Mouse (Mus musculus) MEL (cell line): ENCODE measurements at regions not wholly inside any gene's neighbourhood (a gene's known extent, or its start where the extent isn't known, plus 50 kb on each side); places are given as distances from the start of the nearest gene placed in this dataset.

Source experiments
- DNase-seq: peaks from one replicate; pipeline ENCODE4 v3.0.0; 2011; ENCODE audit warnings: low read depth, low spot score
- H3K27ac ChIP-seq: 2 replicates; pipeline ENCODE4 v1.5.1; 2012; ENCODE audit warnings: low read depth, mild to moderate bottlenecking, control low read depth, low read length, moderate library complexity; ENCODE audit not compliant: control insufficient read depth
- H3K27me3 ChIP-seq, 2 experiments: fragments of 150-350 bp in 1 of 2; sonication (generic) in 1 of 2; 2 replicates each; pipeline ENCODE4 v1.6.1; 2012; ENCODE audit warnings: low read length in 2 of 2, mild to moderate bottlenecking in 2 of 2, improper control_type of control experiment in 1 of 2, moderate library complexity in 1 of 2; ENCODE audit not compliant: insufficient read depth in 2 of 2, control insufficient read depth in 1 of 2
- H3K36me3 ChIP-seq, 2 experiments: 2 replicates each; pipeline ENCODE4 v1.6.1; 2012 to 2014; ENCODE audit warnings: low read length in 2 of 2, improper control_type of control experiment in 1 of 2, inconsistent platforms in 1 of 2, mild to moderate bottlenecking in 1 of 2; ENCODE audit not compliant: insufficient read depth in 2 of 2, control insufficient read depth in 1 of 2
- H3K4me1 ChIP-seq, 2 experiments: fragments of 150-350 bp in 1 of 2; sonication (generic) in 1 of 2; 2 replicates each; pipeline ENCODE4 v1.6.1; 2012; ENCODE audit warnings: low read length in 2 of 2, improper control_type of control experiment in 1 of 2, mild to moderate bottlenecking in 1 of 2; ENCODE audit not compliant: insufficient read depth in 2 of 2, control insufficient read depth in 1 of 2
- H3K4me3 ChIP-seq, 2 experiments: fragments of 150-350 bp in 1 of 2; sonication (generic) in 1 of 2; 2 replicates each; pipeline ENCODE4 v1.5.1; 2012; ENCODE audit warnings: low read depth in 2 of 2, low read length in 2 of 2, mild to moderate bottlenecking in 2 of 2, moderate library complexity in 2 of 2, control low read depth in 1 of 2, improper control_type of control experiment in 1 of 2; ENCODE audit not compliant: control insufficient read depth in 1 of 2, insufficient read depth in 1 of 2
- H3K79me2 ChIP-seq: 2 replicates; pipeline ENCODE4 v1.6.1; 2012; ENCODE audit warnings: mild to moderate bottlenecking, low read length, moderate library complexity; ENCODE audit not compliant: control insufficient read depth, poor library complexity, insufficient read depth
- H3K9ac ChIP-seq: 2 replicates; pipeline ENCODE4 v1.6.1; 2012; ENCODE audit warnings: low read depth, mild to moderate bottlenecking, control low read depth, low read length, moderate library complexity; ENCODE audit not compliant: control insufficient read depth, poor library complexity, severe bottlenecking
- H3K9me3 ChIP-seq: fragments of 150-350 bp; sonication (generic); replicated peaks from 2 replicates; pipeline ENCODE4 v1.6.1; 2012; ENCODE audit warnings: mild to moderate bottlenecking, low read length, improper control_type of control experiment, moderate library complexity; ENCODE audit not compliant: insufficient read depth
- CHD2 ChIP-seq: IDR thresholded peaks from 2 replicates; pipeline ENCODE4 v1.6.1; 2011; ENCODE audit warnings: low read length, improper control_type of control experiment
- EP300 ChIP-seq, 2 experiments: IDR thresholded peaks; 2 replicates each; pipeline ENCODE4 v1.6.1; 2011; ENCODE audit warnings: improper control_type of control experiment in 2 of 2, low read length in 2 of 2, low read depth in 1 of 2, mild to moderate bottlenecking in 1 of 2
- ETS1 ChIP-seq: IDR thresholded peaks from 2 replicates; pipeline ENCODE4 v1.6.1; 2012; ENCODE audit warnings: low read depth, mild to moderate bottlenecking, inconsistent platforms, low read length, improper control_type of control experiment, moderate library complexity
- GABPA ChIP-seq: IDR thresholded peaks from 2 replicates; pipeline ENCODE4 v1.6.1; 2012; ENCODE audit warnings: low read depth, mild to moderate bottlenecking, inconsistent platforms, low read length, improper control_type of control experiment, moderate library complexity
- GATA1 ChIP-seq: IDR thresholded peaks from 2 replicates; pipeline ENCODE4 v1.6.1; 2011; ENCODE audit warnings: low read depth, low read length, improper control_type of control experiment
- JUND ChIP-seq: IDR thresholded peaks from 2 replicates; pipeline ENCODE4 v1.6.1; 2011; ENCODE audit warnings: low read depth, mild to moderate bottlenecking, improper control_type of control experiment, low read length
- KAT2A ChIP-seq: conservative IDR thresholded peaks from 2 replicates; pipeline ENCODE4 v1.6.1; 2012; ENCODE audit warnings: low read depth, low read length, improper control_type of control experiment, inconsistent platforms
- MAFK ChIP-seq: IDR thresholded peaks from 2 replicates; pipeline ENCODE4 v1.6.1; 2011; ENCODE audit warnings: low read depth, mild to moderate bottlenecking, low read length, improper control_type of control experiment, borderline replicate concordance
- MAX ChIP-seq: IDR thresholded peaks from 2 replicates; pipeline ENCODE4 v1.6.1; 2011; ENCODE audit warnings: low read length, improper control_type of control experiment
- MAZ ChIP-seq: IDR thresholded peaks from 2 replicates; pipeline ENCODE4 v1.6.1; 2012; ENCODE audit warnings: low read depth, mild to moderate bottlenecking, inconsistent platforms, low read length, improper control_type of control experiment
- MEF2A ChIP-seq: IDR thresholded peaks from 2 replicates; pipeline ENCODE4 v1.6.1; 2014; ENCODE audit warnings: low read depth, mild to moderate bottlenecking, inconsistent platforms, low read length, improper control_type of control experiment; ENCODE audit not compliant: poor library complexity, insufficient replicate concordance, severe bottlenecking; ENCODE audit errors: extremely low read depth
- MYB ChIP-seq: IDR thresholded peaks from 2 replicates; pipeline ENCODE4 v1.6.1; 2011; ENCODE audit warnings: mild to moderate bottlenecking, low read depth, low read length, improper control_type of control experiment
- NRF1 ChIP-seq: IDR thresholded peaks from 2 replicates; pipeline ENCODE4 v1.6.1; 2014; ENCODE audit warnings: low read depth, mild to moderate bottlenecking, inconsistent platforms, low read length, improper control_type of control experiment, moderate library complexity; ENCODE audit not compliant: poor library complexity, insufficient read depth, severe bottlenecking
- RAD21 ChIP-seq: IDR thresholded peaks from 2 replicates; pipeline ENCODE4 v1.6.1; 2011; ENCODE audit warnings: mild to moderate bottlenecking, low read depth, low read length, improper control_type of control experiment
- RCOR1 ChIP-seq: IDR thresholded peaks from 2 replicates; pipeline ENCODE4 v1.6.1; 2012; ENCODE audit warnings: low read depth, mild to moderate bottlenecking, inconsistent platforms, low read length, improper control_type of control experiment
- SIN3A ChIP-seq: IDR thresholded peaks from 2 replicates; pipeline ENCODE4 v1.6.1; 2012; ENCODE audit warnings: low read length, improper control_type of control experiment, inconsistent platforms
- TAL1 ChIP-seq: IDR thresholded peaks from 2 replicates; pipeline ENCODE4 v1.6.1; 2012; ENCODE audit warnings: mild to moderate bottlenecking, inconsistent platforms, low read length, moderate library complexity, mixed read lengths
- UBTF ChIP-seq: IDR thresholded peaks from 2 replicates; pipeline ENCODE4 v1.6.1; 2012; ENCODE audit warnings: low read depth, mild to moderate bottlenecking, inconsistent platforms, low read length, improper control_type of control experiment, moderate library complexity, borderline replicate concordance; ENCODE audit not compliant: insufficient read depth
- USF1 ChIP-seq: IDR thresholded peaks from 2 replicates; pipeline ENCODE4 v1.6.1; 2014; ENCODE audit warnings: low read depth, mild to moderate bottlenecking, inconsistent platforms, low read length, improper control_type of control experiment, moderate library complexity
- ZC3H11A ChIP-seq: IDR thresholded peaks from 2 replicates; pipeline ENCODE4 v1.6.1; 2012; ENCODE audit warnings: low read depth, mild to moderate bottlenecking, inconsistent platforms, low read length, improper control_type of control experiment
- ZKSCAN1 ChIP-seq: IDR thresholded peaks from 2 replicates; pipeline ENCODE4 v1.6.1; 2012; ENCODE audit warnings: low read depth, mild to moderate bottlenecking, inconsistent platforms, low read length, improper control_type of control experiment, moderate library complexity
- ZMIZ1 ChIP-seq: IDR thresholded peaks from 2 replicates; pipeline ENCODE4 v1.6.1; 2012; ENCODE audit warnings: low read depth, mild to moderate bottlenecking, inconsistent platforms, low read length, improper control_type of control experiment, moderate library complexity
- ZNF384 ChIP-seq: IDR thresholded peaks from 2 replicates; pipeline ENCODE4 v1.6.1; 2012; ENCODE audit warnings: low read depth, mild to moderate bottlenecking, inconsistent platforms, low read length, improper control_type of control experiment

- no peak for DNase-seq
- no peak overlapping the region for H3K4me3 ChIP-seq
- no peaks in the 10 kb centered on the region for H3K36me3 ChIP-seq
- no peaks in the 10 kb centered on the region for H3K27me3 ChIP-seq
- H3K27ac ChIP-seq: no peak overlapping the region
- no peak overlapping the region for H3K9ac ChIP-seq
- no peak for TF ChIP-seq MAZ
- no peak for TF ChIP-seq UBTF
- TF ChIP-seq MYB: no peak
- TF ChIP-seq KAT2A: no peak
- no peak for TF ChIP-seq MAX
- no peak for TF ChIP-seq ETS1
- TF ChIP-seq USF1: no peak
- TF ChIP-seq EP300 (IDR thresholded peaks at IDR 0.05; ENCODE audit: low read depth in 1 of 2, low read length in 2 of 2): no peak
- TF ChIP-seq ZKSCAN1: no peak
- no peak for TF ChIP-seq RCOR1
- no peak for TF ChIP-seq CHD2
- no peak for TF ChIP-seq TAL1
- no peak for TF ChIP-seq ZMIZ1
- TF ChIP-seq MAFK: no peak
- no peak for TF ChIP-seq ZNF384
- TF ChIP-seq, all 39 proteins: peak for 0
- Histone ChIP-seq H3K79me2 (no peaks in the 10 kb centered on the region), H3K9me3 (no peaks in the 10 kb centered on the region), H3K4me1 (no peaks in the 10 kb centered on the region; a peak in 1 of 4 replicates)
Observed at GRCm38 (mm10) chr13:82942691-82943341, 561.0 kb upstream of the Mef2c start.

DNA sequence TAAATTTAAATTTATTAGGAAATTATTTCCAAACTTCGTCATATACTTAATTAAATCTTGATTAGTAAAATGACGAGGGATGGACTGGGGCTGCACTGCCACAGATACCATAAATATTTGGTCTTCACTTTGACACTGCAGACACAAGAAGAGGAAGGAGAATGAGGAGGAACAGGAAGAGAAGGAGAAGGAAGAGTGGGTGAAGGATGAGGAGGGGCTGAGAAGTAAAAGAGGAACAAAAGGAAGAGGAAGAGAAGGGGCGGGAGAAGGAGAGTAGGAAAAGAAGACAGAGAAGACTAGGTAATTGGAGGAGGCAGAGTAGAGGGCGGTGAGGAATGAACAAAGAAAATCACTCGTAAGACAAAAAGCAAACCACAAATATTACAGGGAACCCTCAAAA is 556.9 kb upstream of the Mef2c start:
- H3K9me3 ChIP-seq: no peaks in the 10 kb centered on the region
- H3K27me3 ChIP-seq: no peaks in the 10 kb centered on the region
- no peak overlapping the region for H3K4me3 ChIP-seq
- peak; percentile 16 for DNase-seq
- H3K36me3 ChIP-seq: no peaks in the 10 kb centered on the region; a peak in 1 of 4 replicates
- peaks cover 0 to 2% of the 10 kb centered on the region in 2 experiments; a peak in 1 of 4 replicates for H3K4me1 ChIP-seq
- H3K27ac ChIP-seq: no peak overlapping the region
- H3K79me2 ChIP-seq: no peaks in the 10 kb centered on the region
- no peak for TF ChIP-seq RAD21
- no peak for TF ChIP-seq MEF2A
- TF ChIP-seq ZMIZ1: no peak
- TF ChIP-seq GATA1: no peak
- TF ChIP-seq JUND: no peak
- no peak for TF ChIP-seq SIN3A
- no peak for TF ChIP-seq ZC3H11A
- no peak for TF ChIP-seq ZNF384
- TF ChIP-seq EP300 (IDR thresholded peaks at IDR 0.05; ENCODE audit: low read depth in 1 of 2, low read length in 2 of 2): no peak
- no peak for TF ChIP-seq GABPA
- no peak for TF ChIP-seq MYB
- TF ChIP-seq NRF1: no peak
- H3K9ac ChIP-seq: no peak overlapping the region
